Mouse (Mus musculus) urinary bladder, postnatal 10 days (tissue): ENCODE results near the gene Ctxn2.
"Not testable (repeated sequence)": the region's sequence is repeated elsewhere in the genome, so short reads cannot be mapped to it uniquely, and the experiment has no call there.

Source experiments
- DNase-seq: peaks from one replicate; pipeline ENCODE4 v3.0.0; 2022; ENCODE audit warnings: low spot score

Gene Ctxn2

GRCm38 (mm10) chr2:125135903-125136811, at the start of gene Ctxn2:
Ctxn2 (plus strand) TSS chr2:125136692.
- DNase-seq = peak; percentile 55

- DNase-seq = no peak
These were observed 47.7 kb upstream of the Ctxn2 start for GRCm38 (mm10) chr2:125088757-125089156.

GRCm38 (mm10) chr2:125092123-125092522, 44.4 kb upstream of the Ctxn2 start:
- DNase-seq = not testable (repeated sequence)

GRCm38 (mm10) chr2:125104491-125104890, 32.0 kb upstream of the Ctxn2 start:
- DNase-seq = not testable (repeated sequence)

- DNase-seq = not testable (repeated sequence)
These were observed 30.0 kb upstream of the Ctxn2 start for GRCm38 (mm10) chr2:125106536-125106935.

- no peak for DNase-seq
These were observed 16.9 kb upstream of the Ctxn2 start for GRCm38 (mm10) chr2:125119381-125120110.

- DNase-seq = no peak
These were observed 14.2 kb upstream of the Ctxn2 start for GRCm38 (mm10) chr2:125122288-125122623.

- no peak for DNase-seq
These were observed 13.6 kb upstream of the Ctxn2 start for GRCm38 (mm10) chr2:125122624-125123476.

- DNase-seq = peak; percentile 55
These were observed 13.0 kb upstream of the Ctxn2 start, which contains the start of gene Myef2 for GRCm38 (mm10) chr2:125123477-125123852. Myef2 (minus strand) TSS chr2:125123661.

GRCm38 (mm10) chr2:125125824-125126223, 10.7 kb upstream of the Ctxn2 start:
- DNase-seq = no peak

- DNase-seq = no peak
These were observed 9.7 kb upstream of the Ctxn2 start for GRCm38 (mm10) chr2:125126792-125127191.

- no peak for DNase-seq
These were observed 2.4 kb upstream of the Ctxn2 start for GRCm38 (mm10) chr2:125134113-125134512.

GRCm38 (mm10) chr2:125136846-125137245, 354 bp downstream of the Ctxn2 start:
- no peak for DNase-seq

GRCm38 (mm10) chr2:125142336-125142735, 5.8 kb downstream of the Ctxn2 start:
- DNase-seq = no peak

- DNase-seq = no peak
These were observed 15.9 kb downstream of the Ctxn2 start, which contains the start of gene Slc12a1 for GRCm38 (mm10) chr2:125152388-125152787. Slc12a1 (plus strand) TSS chr2:125152505.

GRCm38 (mm10) chr2:125154294-125154693, 17.8 kb downstream of the Ctxn2 start:
- no peak for DNase-seq

- DNase-seq = no peak
These were observed 19.0 kb downstream of the Ctxn2 start for GRCm38 (mm10) chr2:125155504-125155903.

- no peak for DNase-seq
These were observed 25.5 kb downstream of the Ctxn2 start for GRCm38 (mm10) chr2:125162012-125162470.

GRCm38 (mm10) chr2:125178225-125178798, 41.8 kb downstream of the Ctxn2 start:
- DNase-seq = no peak

GRCm38 (mm10) chr2:125187904-125188303, 51.4 kb downstream of the Ctxn2 start:
- no peak for DNase-seq

- no peak for DNase-seq
These were observed 52.7 kb downstream of the Ctxn2 start for GRCm38 (mm10) chr2:125189197-125189596.

GRCm38 (mm10) chr2:125192905-125193304, 56.4 kb downstream of the Ctxn2 start:
- DNase-seq = no peak
